Mouse (Mus musculus) adrenal gland, adult 18-20 months (tissue): Measurements from ENCODE around the gene Eln. TPM values are rescaled to one million over a fixed set of nuclear protein-coding genes. Genes with fewer than 3 reads are reported as not detected.

Experiments used
- DNase-seq, 2 experiments: peaks; one replicate each; pipeline ENCODE4 v3.0.0; 2021 to 2022; ENCODE audit warnings: low spot score in 2 of 2
- total RNA-seq, 2 experiments: library from RNA; stranded (reverse); gene quantifications; 1 replicate in 1 of 2; 2 replicates in 1 of 2; pipeline ENCODE4 v1.2.3; 2021

The Eln gene
- total RNA-seq, 2 experiments from 2014 or later = 9.0 to 18.1 TPM

DNA sequence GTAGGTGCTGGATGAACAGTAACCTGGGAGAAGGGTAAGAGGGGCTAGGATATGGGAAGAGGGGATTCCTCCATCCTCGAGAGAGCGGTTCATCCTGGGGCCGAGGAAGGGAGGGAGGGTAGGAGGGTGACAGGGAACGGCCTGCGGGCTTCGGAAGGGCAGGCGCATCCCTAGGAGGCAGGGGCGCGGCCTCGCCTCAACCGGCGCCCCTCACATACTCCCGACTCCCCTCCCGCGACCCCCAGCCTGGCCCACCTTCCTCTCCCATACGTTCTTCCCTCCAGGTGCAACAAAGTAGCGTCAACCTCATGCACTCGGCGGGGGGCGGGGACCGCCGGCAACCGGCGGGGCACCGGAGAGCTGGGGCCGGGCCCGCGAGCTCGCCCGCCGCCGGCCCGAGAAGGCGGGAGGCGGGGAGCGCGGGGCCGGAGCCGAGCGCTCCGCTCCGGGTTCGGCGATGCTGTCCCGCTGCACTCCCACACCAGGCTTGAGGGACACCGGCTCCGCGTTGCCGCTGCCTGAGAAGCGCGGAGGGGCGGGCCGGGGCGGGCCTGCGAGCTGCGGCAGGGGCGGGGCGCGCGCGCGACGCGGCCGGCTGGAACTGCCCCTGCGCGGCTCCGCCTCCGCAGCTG, 58.9 kb downstream of the Eln start, which contains the start of gene Limk1:
Gene Limk1 (minus strand): TSS at position 513 of the 632 bp plus-strand sequence.
- no peak for DNase-seq

DNA sequence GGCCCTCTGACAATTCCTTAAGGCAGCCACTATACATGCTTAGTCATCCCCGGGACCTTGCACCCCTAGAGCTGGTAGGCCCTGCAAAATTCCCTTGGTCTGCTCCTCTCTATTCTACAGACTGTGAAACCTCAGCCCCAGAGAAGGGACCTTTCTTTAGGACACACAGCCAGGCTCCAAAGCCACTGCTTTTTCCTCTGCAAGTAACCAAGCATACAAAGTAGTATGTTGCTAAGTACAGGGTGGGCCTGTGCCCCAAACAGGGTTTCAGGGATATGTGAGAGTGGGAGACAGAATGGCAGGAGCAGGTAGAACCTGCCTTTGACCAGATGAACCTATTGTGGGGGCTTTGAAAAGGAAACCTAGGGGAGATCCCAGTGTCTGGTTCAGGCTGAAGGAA, 59.9 kb downstream of the Eln start:
- no peak for DNase-seq

DNA sequence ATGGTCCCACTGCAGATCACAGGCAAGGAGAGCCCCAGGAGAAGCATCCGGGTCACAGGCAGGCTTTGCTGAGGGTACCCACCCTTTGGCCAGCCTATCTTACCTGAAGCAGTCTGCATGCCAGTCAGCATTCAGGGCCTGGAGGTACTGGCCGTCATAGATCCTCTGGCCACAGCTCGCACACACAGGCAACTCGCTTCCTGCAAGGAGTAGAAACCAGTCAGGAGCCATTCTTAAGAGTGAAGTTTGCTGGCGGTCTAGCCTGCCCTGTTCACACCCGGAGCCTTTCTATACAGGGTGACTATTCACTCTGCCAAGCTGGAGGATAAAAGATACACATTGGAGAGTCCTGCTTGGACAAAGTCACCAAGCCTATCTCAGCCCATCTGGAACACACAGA, 60.6 kb downstream of the Eln start:
- no peak for DNase-seq

DNA sequence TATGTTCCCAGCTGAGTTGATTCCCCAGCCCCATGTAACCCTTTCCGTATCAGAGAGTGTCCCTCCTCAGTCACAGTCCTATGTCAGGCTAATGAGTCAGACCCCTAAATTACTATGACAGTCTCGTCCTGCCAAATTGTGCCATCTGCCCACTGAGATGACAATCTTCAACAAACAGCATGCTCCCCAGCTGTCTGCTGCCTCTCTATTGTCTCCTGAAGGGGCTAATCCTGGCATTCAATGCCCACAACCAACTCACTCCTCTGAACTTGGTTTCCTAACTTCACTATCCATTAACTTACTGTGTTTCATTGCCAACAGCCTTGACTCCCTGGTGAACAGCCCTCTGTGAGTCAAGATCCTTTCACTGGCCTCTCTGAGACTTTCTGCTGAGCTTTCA, 62.7 kb downstream of the Eln start:
- no peak for DNase-seq

DNA sequence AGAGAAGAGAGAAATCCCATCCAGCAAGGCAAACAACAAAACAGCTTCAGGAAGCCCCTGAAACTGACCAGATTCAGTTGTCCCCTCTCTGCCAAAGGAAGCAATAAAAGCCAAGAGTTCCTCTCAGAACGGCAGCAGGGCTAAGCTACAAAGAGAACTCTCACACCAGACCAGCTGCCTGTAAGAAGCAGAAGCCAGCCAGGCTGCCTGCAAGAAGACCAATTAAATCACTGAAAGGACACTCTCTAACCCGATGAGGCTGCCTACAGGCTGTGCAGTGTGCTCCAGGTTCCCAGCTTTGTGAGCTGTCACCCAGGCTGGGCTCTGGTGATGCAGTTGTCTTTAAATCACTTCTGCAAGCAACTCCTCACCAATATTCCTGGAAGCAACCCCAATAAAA, 63.3 kb downstream of the Eln start:
- no peak for DNase-seq

DNA sequence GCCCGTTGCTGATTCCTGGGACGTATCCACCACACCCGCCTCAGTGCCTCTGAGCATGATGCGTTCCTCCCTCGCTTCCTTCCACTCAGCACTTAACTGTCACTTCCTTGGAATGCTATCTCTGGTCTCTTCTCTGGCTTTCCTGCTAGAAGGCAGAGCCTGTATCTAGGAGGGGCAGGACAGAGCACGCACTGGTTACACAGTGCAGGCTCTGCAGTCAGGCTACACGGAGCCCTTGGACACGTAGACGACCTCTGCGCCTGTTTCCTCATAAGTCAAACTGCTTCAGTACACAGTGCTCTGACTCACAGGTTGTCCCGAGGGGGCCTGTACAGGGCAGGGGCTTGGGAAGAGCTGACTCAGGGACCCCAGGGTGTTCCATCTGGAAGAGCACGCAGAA, 66.9 kb downstream of the Eln start:
- DNase-seq = no peak

DNA sequence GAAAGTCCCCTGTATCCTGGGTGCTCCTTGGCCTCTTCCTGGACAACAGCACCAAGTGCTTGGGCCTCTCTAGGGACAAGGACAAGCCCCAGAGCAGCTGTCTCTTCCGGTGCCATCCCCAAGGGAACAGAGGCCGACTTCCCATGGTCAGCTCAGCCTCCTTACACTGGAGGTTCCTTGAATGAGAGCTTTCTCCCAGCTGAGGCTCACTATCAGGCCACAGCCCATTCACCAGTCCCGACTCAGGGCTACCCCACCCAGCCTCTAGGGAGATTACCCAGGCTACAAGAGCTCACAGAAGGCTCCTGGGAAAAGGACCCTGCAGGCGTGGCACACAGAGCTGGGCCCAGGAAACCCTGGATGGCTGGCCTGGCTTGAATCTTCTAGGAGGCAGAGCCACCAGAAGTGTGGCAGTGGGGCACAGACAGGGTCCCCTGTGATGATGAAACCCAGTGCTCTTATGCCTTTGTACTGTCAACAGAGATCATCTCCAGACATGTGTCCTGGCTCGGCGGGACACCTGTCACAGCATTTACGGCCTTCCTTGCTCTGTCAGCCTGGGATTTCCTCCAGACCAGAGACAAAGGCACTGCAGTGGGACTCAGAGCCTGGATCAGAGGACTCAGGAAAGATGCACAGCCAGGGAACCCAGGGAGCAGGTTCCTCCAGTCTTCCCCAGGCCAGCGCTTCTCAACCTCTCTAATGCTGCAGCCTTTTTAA, 68.1 kb downstream of the Eln start:
- DNase-seq = no peak

DNA sequence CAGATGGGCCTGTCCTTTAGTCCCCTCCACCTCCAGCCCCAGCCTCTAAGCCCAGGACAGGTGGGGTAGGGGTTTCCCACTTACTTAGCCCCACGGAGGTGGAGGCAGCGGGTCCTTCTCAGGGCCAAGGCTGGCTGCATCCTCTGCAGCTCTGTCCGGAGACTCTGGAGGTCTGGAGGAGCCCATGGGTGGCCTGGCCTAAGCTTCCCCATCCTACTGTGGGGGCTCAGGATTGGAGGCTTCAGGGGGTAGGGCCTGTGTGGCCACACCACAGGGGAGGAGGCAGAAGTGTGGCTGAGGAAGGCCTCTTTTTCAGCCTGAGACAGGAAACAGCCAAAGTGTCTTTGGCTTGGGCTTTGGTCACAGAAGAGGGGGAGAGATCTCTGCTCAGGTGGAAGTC, 69.1 kb downstream of the Eln start:
- no peak for DNase-seq

DNA sequence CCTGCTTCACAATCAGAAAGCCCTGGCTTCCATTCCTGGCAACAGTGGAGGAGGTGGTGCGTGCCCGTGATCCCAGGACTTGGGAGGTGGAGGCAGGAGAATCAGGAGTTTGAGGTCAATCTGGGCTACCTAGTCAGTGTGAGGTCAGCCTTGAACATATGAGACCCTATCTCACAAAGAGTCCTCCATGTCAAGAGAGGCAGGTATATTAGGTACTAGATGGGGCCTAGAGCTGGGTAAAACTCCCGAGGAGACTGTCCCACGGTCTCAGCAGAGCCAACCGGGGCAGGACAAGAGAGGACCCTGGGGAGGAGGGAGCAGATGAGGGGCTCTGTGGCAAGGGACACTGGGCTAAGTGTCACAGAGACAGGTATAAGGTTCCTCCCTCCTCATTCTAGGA, 69.6 kb downstream of the Eln start:
- DNase-seq = no peak

DNA sequence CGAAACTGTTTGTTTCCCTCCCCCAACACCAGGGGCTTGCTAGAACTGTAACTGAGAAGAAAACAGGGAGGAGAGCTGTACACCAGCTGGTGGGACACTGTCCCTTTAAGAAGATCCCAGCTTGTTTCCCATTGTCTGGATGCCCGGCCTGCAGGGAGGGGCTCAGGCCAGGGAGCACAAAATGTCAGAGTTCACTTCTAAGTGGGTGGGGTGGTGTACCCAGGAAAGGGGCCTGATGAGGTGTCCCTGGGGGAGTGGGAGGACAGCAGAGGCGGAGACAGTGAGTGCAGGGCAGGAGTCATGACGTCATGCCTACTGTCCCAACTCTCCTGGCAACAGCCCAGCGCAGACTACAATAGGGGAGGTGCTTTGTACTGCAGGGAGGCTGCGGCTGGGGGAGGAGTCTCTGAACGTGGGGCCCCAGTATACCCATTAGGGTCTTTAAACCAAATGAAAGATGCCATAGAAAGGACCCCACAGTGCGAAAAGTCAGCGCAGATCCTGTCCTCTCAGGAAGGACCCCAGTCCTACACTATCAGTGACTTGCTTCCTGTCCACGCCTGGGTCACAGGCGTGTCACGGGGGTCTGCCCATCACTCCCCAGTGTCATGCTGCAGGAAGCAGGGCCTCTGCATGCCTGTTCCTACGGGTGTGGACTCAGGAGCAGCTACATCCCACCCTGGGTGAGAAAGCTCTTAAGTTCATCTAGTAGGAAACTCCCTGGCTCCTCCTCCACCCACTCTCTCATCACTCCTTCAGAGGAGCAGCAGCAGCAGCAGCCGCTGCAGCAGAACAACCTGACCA, 71.0 kb downstream of the Eln start:
- DNase-seq = peak; percentile 81 to 83

DNA sequence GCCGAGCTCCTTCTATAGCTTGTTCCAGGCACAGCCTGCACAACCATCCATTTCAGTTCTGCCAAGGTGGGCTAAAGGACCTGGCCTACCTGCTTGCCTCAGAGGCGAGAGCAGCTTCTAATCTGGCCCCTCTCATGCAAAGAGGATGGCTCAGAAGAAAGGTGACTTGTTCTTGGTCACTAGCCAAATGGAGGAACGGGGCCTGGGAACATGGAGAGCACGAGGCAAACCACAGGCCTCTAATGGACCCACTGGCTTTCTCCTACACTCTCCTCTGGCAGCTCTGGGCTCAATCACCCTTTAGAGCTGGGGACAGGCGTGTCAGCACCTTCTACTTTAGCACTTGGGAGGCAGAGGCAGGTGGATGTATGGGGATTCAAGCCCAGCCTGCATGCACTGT, 72.1 kb downstream of the Eln start:
- no peak for DNase-seq

DNA sequence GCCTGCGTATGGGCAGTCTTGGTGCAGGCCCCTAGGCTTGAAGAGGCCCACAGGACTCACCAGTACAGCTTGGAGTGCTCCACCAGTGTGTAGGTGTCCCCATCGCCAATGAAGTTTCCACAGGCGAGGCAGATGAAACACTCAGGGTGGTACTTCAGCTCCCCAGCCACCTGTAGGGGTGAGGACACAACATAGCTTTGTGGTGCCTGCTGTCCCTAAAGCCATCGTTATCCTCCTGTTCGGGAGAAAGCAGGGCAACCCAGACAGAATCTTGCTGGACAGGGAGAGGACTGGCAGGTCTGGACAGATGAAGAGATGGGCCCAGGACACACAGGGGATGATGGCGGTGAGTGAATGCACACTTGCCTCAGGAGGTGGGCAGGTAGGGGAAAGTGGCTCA, 74.5 kb downstream of the Eln start:
- DNase-seq = no peak

DNA sequence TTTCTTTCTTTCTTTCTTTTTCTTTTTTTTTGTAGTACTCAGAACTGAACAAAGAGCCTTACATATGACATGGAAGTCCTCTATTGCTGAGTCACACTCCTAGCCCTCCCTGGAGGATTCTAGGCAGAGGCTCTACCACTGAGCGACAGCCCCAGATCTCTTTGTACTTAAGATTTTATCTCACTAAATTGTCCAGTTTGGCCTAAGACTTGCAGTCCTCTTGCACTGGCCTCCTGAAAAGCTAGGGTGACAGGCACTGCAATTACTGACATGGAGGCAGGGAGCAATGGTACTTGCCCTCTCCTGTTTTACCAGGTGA, 75.0 kb downstream of the Eln start:
- DNase-seq = no peak

DNA sequence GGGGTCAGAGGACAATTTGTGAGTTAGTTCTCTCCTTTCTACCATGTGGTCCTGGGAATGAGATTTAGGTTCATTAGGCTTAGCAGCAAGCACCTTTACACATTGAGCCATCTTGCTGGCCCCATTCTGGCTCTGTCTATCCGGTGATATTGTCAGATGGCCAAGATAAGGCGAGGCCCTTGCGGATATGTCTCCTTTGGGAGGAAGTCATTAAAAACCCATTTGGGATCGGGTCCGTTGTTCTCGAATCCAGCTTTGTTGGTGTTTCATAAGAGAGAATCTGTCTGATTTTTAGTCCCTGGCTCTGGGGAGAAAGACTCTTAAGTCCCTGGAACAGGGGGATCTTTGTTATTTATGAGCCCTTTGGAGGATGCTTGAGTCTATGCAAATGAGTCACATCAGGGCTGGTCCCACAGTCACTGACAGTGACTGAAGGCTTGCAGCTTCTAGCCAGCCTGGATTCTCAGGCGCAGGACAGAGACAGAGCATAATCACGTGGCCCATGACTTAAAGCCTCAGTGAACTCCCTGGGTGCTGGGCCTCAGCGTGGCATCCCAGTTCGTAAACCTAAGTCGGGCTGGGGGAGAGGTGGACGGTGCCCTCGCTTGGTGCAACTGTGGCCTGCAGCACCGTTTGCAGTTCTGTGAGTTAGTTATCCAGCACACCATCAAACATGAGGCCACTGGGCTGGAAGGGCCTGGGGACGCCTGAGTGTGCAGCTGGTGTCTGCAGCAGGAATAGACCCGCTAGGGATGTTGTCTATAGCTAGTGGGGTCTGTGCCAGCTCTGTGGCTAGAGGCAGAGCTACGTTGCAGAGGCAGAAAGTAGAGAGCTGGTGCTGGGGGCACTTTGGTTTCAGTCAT, 75.6 kb downstream of the Eln start:
- DNase-seq = no peak

DNA sequence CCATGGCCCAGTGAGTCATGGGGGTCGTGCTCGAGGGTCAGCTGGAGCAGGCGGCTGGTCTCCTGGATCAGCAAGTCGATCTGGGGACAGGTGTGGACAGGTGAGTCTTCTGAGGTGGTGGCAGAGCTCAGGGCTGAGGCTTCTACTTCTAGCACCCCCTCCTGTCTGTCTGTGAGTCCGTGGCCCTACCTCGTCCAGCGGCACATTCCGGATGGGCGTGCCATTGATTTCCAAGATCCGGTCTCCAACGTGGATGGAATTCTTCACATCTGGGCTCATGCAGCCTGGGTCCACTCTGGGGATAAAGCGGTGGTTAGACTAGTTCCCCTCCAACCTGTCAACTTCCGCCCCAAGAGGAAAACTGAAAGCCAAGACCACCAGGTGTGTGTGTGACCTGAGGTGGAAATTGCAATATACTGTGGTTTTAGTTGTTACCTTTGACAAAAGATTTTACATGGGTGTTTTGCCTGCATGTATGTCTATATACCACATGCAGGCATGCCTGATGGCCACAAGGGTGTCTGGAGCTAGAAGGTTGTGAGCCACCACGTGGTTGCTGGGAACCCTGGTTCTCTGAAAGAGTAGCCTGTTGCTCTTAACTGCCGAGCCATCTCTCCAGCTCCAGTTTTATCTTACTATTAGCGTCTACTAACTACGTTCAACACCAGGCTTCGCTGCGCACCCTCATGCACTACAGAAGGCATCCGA, 78.0 kb downstream of the Eln start:
- no peak for DNase-seq

DNA sequence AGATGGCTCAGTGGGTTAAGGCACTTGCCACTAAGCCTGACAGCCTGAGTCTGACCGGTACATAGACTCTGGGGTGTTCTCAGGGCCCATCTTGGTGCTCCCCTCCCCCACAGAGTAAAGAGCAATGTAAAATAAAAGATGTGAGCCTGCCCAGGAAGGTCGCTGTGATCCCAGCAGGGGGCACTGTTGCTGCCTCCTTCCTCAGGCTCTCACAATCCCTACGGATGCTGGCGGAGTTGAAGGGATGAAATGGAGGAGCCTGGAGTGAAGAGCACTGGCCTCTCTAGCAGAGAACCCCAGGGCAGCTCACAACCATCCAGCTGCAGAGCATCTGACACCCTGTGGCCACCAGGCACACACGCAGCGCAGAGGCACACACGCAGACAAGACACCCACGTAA, 78.6 kb downstream of the Eln start:
- peak in 1 of 2 experiments; percentile 51 for DNase-seq

DNA sequence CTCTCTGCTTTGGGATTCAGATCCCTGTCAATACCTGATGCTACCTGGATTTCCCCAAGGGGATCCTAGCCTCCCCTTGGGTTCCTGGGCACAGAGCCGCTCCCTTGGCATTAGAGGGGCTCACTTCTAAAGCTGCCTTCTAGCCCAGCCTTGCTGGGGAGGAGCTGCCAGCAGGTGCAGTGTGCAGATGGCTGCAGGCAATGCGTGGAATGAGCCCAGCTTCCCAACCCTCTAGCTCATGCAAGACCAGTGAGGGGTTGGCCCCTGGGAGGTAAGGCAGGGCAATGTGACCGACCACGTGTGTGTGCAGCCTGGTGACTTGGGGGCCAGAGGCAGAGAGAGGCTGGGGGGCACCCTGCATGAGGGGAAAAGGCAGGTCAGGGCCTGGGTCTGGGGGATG, 90.4 kb downstream of the Eln start:
- no peak for DNase-seq
